Mouse (Mus musculus): ENCODE data around the gene Ssc4d.

DNA sequence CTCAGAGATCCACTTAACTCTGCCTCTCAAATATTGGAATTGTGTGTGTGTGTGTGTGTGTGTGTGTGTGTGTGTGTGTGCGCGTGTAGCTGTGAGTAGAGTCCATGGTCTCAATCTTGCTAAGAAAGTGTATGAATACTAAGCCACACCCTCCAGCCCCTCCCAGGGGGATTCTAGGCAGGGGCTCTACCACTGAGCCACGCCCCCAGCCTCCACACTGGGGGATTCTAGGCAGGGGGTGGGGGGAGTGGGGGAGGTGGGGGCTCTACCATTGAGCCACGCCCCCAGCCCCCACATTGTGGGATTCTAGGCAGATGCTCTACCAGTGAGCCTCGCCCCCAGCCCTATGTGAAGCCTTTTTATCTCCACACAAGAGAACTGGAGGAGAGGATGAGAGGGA is 27.7 kb downstream of the Ssc4d start:
- TF ChIP-seq CTCF (IDR thresholded peaks at IDR 0.05; ENCODE audit: extremely low read depth, insufficient read depth, low read length): no peak
- no peak for TF ChIP-seq POLR2A (IDR thresholded peaks at IDR 0.05; ENCODE audit: extremely low read depth, insufficient read depth, low read length)
